Mouse (Mus musculus) left cerebral cortex, adult 18-20 months (tissue): ENCODE measurements around the gene Gm5751. TPM values are rescaled to one million over a fixed set of nuclear protein-coding genes. Genes with fewer than 3 reads are reported as not detected.
"Not testable (repeated sequence)": the region's sequence is repeated elsewhere in the genome, so short reads cannot be mapped to it uniquely, and the experiment has no call there.

Experiments used
- DNase-seq, 2 experiments: peaks; one replicate each; pipeline ENCODE4 v3.0.0; 2021 to 2022; ENCODE audit warnings: low spot score in 2 of 2, mixed read lengths in 1 of 2
- long read RNA-seq, 2 experiments: library from polyadenylated mRNA; stranded (forward); transcript quantifications; one replicate each; pipeline ENCODE4 v2.0.0; 2021
- total RNA-seq, 2 experiments: library from RNA; stranded (reverse); gene quantifications; 2 replicates each; pipeline ENCODE4 v1.2.3; 2021

Gene Gm5751
- total RNA-seq: not detected
- long read RNA-seq, experiment 1: 0 reads
- long read RNA-seq, experiment 2: 0 reads

GRCm38 (mm10) chrX:8873953-8874352 is at the start of gene Gm5751:
Gene Gm5751 (plus strand): TSS chrX:8874253.
- DNase-seq: not testable (repeated sequence)

DNA sequence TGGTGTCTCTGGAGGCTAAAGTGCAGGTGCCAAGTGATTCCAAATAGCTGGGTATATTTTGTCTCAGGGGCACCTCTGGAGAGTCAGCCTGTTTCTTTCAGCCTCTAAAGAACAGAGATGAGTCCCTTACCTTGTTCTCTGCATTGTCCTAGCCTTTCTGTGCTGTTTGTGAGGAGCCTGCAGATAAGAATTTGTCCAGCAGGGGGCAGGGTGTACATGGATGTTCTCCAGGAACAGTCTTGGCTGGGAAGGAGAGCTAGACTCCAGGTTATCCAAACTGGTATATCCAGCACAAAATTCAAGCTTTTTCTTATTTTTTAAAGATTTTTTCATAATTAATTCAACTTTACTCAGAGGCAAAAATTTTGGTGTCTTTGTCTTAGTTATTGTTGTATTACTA is 42.0 kb upstream of the Gm5751 start:
- peak; percentile 67 to 69 for DNase-seq

DNA sequence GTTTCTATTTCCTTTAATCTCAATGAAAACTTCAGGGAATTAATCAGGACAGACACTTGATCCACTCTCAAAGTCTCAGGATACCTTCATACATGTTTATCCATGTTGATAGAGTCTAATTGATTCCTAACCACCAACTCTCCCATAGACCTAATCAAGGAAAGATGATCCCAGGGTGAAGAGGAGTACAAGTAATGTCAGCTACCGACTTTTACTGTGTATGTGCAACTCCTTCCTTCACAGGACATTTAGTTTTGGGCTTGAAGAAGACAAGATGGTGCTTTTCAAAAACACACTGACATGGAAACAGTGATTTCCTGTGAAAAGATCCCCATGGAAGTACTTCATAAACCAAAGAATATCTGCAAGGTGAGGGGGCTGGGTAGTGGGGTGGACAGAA is 30.4 kb upstream of the Gm5751 start, which contains the start of gene Gm6592:
Gene Gm6592, plus strand, starts transcription at position 301 of the 400 bp plus-strand sequence.
- no peak for DNase-seq

DNA sequence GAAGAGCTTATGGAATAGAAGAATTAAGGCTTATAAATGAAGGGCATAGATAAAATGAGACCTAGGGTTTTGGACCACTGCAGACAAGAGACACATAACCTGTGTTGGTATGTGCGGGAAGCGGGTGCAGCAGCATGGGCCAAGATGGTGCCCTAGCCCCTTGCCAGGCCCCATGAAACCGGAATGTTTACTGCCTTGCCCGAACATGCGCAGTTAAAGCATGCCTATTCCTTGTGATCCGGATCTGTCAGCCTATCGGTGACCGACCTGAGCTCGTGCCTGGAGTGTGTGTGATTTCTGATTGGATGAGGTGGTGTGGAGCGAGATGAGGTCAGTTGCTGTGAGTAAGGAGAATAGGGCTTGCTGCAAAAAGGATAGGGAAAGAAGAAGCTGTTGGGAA is 21.6 kb upstream of the Gm5751 start:
- no peak for DNase-seq

- DNase-seq: peak; percentile 76 to 77
Observed at GRCm38 (mm10) chrX:8864331-8864730, 9.7 kb upstream of the Gm5751 start.

- no peak for DNase-seq
Observed at GRCm38 (mm10) chrX:8884336-8884735, 10.3 kb downstream of the Gm5751 start.

GRCm38 (mm10) chrX:8891975-8892342 is 17.9 kb downstream of the Gm5751 start:
- no peak for DNase-seq

DNA sequence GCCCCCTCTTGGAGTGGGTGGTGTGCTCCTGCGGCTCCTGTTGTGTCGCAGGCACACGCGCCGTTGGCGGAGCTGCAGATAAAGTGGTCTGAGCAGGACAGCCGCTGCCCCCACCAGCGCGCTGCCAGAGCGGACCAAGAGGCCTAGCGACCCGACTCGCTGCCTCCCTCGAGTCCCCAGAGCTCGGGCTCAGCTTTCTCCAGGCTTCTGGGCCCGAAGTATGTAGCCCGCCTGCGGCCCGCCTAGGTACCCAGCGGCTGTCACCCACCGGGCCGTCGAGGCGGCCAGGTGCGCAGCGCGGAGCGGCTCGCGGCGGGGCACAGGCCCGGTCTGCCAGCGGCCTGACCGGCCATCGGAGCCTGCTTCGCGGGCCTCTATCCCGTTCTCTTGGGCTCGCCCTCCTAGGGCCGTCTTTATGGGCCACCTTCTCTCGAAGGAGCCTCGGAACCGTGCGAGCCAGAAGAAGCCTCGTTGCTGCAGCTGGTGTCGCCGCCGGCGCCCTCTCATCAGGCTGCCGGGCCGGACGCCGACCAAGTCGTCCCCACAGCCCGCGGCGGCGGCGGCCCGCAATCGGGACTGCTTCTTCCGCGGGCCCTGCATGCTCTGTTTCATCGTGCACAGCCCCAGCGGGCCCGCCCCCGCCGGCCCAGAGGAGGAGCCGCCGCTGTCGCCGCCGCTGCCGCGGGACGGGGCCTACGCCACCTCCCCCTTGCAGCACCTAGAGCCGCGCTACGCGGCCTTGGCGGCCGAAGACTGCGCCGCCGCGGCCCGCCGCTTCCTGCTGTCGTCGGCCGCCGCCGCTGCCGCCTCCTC is 18.5 kb downstream of the Gm5751 start, which contains the start of gene B630019K06Rik:
Gene B630019K06Rik, plus strand, starts transcription at position 40 of the 813 bp plus-strand sequence.
- peak; percentile 31 to 63 for DNase-seq

GRCm38 (mm10) chrX:8893182-8893651 is 19.2 kb downstream of the Gm5751 start:
- DNase-seq: peak; percentile 7 to 10

GRCm38 (mm10) chrX:8900823-8901222 is 26.8 kb downstream of the Gm5751 start:
- DNase-seq: no peak

DNA sequence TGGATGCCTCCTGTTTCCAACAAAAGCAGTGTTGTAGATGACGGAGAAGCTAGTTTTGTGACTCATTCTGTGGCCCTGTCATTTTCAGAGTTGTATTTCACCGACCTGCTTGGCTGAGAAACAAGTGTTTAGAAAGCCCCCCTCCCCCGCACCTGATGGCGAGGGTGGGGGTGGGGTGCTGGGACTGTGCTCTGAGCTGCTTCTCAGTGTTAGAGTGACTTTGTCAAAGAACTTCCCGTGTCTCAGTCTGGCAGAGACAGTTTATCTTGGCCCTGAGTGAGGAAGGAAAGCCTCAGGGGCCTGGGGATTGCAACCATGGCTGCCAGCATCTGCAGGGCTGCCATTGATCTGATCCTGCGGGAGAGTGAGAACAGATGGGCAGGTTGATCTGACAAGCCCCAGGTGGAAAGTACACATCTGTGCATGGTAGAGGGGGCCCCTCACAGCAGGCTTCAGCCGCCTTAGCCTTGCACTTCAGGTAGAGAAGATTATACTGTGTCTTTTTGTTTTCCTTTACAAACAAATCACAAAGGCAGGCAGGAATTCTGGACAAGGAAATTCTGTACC is 27.9 kb downstream of the Gm5751 start:
- peak in 1 of 2 experiments; percentile 3 for DNase-seq

DNA sequence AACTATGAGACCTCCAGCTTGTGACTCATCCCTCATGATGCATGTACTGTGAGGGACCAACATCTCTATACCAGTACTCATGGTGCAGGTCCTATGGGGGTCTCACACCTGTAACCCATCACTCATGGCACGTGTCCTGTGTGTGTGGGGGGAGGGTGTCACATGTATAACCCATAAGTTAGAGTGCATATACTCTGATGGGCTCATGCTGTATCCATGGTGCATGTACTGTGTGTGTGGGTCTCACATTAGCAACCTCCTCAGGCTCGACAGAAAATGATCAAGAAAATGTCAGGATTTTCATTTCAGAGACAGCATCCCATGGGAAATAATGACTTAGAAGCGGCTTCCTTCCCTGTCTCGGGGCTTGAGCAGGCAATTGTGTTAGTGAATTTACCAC is 47.0 kb downstream of the Gm5751 start:
- DNase-seq: no peak

DNA sequence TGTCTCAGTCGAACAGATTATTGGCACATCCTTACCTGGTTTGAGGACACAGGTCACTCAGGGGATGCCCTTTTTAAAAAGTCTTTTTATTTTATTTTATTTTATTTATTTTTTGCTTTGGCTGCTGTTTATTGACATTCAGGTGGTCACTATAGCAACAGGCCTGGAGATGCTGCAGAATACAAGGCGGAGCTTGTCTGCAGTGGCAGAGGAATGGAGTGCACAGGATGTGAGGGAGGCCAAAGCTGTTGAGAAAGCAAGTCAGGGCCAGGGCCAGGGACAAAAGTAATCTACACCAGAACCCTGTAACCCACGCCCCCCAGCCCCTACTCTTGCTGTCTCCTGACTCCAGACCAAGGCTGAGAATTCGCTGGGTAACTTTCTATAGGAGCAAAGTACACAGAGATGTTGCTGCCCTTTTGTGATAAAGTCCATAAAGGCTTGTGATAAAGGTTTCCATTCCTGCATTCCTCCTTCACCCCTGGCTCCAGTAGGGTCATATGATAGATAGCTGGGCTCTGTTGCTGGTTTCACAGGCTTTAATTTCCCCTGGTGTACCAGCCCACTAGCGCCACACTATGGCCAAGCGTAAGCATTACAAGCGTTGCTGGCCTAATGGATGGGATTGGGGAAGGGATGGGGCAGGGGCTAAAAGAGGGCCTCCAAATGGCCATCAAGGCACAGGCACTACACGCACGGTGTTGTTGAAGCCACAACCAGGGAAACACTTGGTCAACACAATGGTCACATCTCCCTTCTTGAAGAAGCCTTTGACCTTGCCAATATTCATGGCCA is 48.0 kb downstream of the Gm5751 start:
- no peak for DNase-seq

DNA sequence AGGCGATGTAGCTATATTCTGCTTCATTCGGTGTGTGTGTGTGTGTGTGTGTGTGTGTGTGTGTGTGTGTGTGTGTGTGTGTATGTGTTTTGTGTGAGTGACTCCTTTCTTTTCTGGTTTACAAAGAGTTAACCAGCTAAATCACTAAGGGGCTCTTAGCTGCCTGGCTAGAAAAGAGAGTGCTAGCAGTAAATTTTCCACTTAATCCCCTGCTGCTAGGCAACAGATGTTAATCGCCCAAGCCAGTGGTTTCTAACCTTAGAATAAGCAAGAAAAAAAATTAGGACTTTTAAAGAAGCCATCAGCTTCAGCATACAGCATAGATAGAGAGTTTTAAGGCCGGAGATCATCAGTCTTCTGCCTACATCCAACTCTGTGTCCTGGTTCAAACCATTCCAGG is 53.3 kb downstream of the Gm5751 start:
- no peak for DNase-seq

Other genes with a start within 250 kb of the Gm5751 start
- gene Ssxb8, start 183.4 kb upstream of the Gm5751 start, total RNA-seq: not detected
- gene Ssx9, start 125.8 kb upstream of the Gm5751 start, total RNA-seq: not detected
- gene Ssxb5, start 70.6 kb upstream of the Gm5751 start, total RNA-seq: not detected
- gene Gm6592, start 30.3 kb upstream of the Gm5751 start, total RNA-seq: not detected
- 10 to 100 TPM; 32.4 to 35.7 TPM for gene B630019K06Rik, start 18.1 kb downstream of the Gm5751 start, total RNA-seq
- gene Fthl17b, start 88.7 kb downstream of the Gm5751 start, total RNA-seq: not detected
- not detected for gene Fthl17c, start 102.3 kb downstream of the Gm5751 start, total RNA-seq
- gene Fthl17d, start 112.5 kb downstream of the Gm5751 start, total RNA-seq: not detected
- not detected for gene Fthl17e, start 159.2 kb downstream of the Gm5751 start, total RNA-seq
- not detected for gene Fthl17f, start 188.8 kb downstream of the Gm5751 start, total RNA-seq
- not detected for gene 4930402K13Rik, start 230.3 kb downstream of the Gm5751 start, total RNA-seq